Mouse (Mus musculus) liver, embryonic 12.5 days (tissue): ENCODE measurements around the gene Il22ra2. TPM values are rescaled to one million over a fixed set of nuclear protein-coding genes. Genes with fewer than 3 reads are reported as not detected.

Source experiments
- ATAC-seq: fragments of 200-750 bp; cut with Nextera tagmentation; 2 replicates; pipeline ENCODE4 v1.8.0; 2017; ENCODE audit warnings: moderate number of reproducible peaks, mild to moderate bottlenecking, moderate library complexity
- H3K27ac ChIP-seq: fragments of 300-500 bp; sonication (generic); 2 replicates; pipeline ENCODE4 v1.5.1; 2016; ENCODE audit warnings: mild to moderate bottlenecking
- H3K27me3 ChIP-seq: fragments of 300-500 bp; sonication (generic); replicated peaks from 2 replicates; pipeline ENCODE4 v1.6.1; 2016; ENCODE audit warnings: mild to moderate bottlenecking, moderate library complexity
- H3K36me3 ChIP-seq: fragments of 300-500 bp; sonication (generic); 2 replicates; pipeline ENCODE4 v1.6.1; 2016; ENCODE audit warnings: mild to moderate bottlenecking, moderate library complexity
- H3K4me1 ChIP-seq: fragments of 300-500 bp; sonication (generic); 2 replicates; pipeline ENCODE4 v1.6.1; 2016
- H3K4me2 ChIP-seq: fragments of 300-500 bp; sonication (generic); 2 replicates; pipeline ENCODE4 v1.6.1; 2016; ENCODE audit warnings: mild to moderate bottlenecking, moderate library complexity
- H3K4me3 ChIP-seq: fragments of 300-500 bp; sonication (generic); 2 replicates; pipeline ENCODE4 v1.5.1; 2016; ENCODE audit warnings: mild to moderate bottlenecking, moderate library complexity
- H3K9ac ChIP-seq: fragments of 300-500 bp; sonication (generic); 2 replicates; pipeline ENCODE4 v1.6.1; 2016; ENCODE audit warnings: mild to moderate bottlenecking, moderate library complexity
- H3K9me3 ChIP-seq: fragments of 300-500 bp; sonication (generic); replicated peaks from 2 replicates; pipeline ENCODE4 v1.6.1; 2016; ENCODE audit warnings: mild to moderate bottlenecking, moderate library complexity
- WGBS: fragments of 180-500 bp; shearing (Covaris S2); methylation state at CpG from one replicate; pipeline ENCODE4 v1.1.7; 2016; ENCODE audit not compliant: insufficient replicate concordance; 5-methylcytosine and 5-hydroxymethylcytosine counted together
- polyA plus RNA-seq: library from polyadenylated mRNA; unstranded; fragments of >200 nt; fragmentation: Nextera tagmentation; extraction: Ambion mirVana; gene quantifications from 2 replicates; pipeline ENCODE4 v1.2.1, GENCODE M21; 2016

Il22ra2 gene
- polyA plus RNA-seq, 1 experiment from 2014 or later: not detected

GRCm38 (mm10) chr10:19609125-19609524 lies 12.7 kb upstream of the Il22ra2 start:
- Histone ChIP-seq H3K4me2 (no peak overlapping the region), H3K4me3 (no peak overlapping the region), H3K9me3 (no peaks in the 10 kb centered on the region), H3K9ac (no peak overlapping the region), H3K27ac (no peak overlapping the region), H3K27me3 (no peaks in the 10 kb centered on the region), H3K36me3 (peaks cover 64% of the 10 kb centered on the region), H3K4me1 (peaks cover 11% of the 10 kb centered on the region; the same call in 1 of the 2 replicates)
- WGBS: 72% methylated on average over 14 of the region's 14 CpGs
- ATAC-seq: no peak

- H3K27me3 ChIP-seq: no peaks in the 10 kb centered on the region
- H3K27ac ChIP-seq: no peak overlapping the region
- no peaks in the 10 kb centered on the region for H3K9me3 ChIP-seq
- H3K4me1 ChIP-seq: peaks cover 14% of the 10 kb centered on the region; the same call in 1 of the 2 replicates
- H3K36me3 ChIP-seq: peaks cover 39% of the 10 kb centered on the region
- no peak for ATAC-seq
- no peak overlapping the region for H3K9ac ChIP-seq
- 41% methylated on average over 2 of the region's 2 CpGs for WGBS
- no peak overlapping the region for H3K4me2 ChIP-seq
- H3K4me3 ChIP-seq: no peak overlapping the region
These were observed 10.2 kb upstream of the Il22ra2 start for GRCm38 (mm10) chr10:19611616-19612015.

GRCm38 (mm10) chr10:19613111-19613753 lies 8.6 kb upstream of the Il22ra2 start:
- no peak overlapping the region for H3K4me3 ChIP-seq
- ATAC-seq: no peak
- peaks cover 14% of the 10 kb centered on the region; the same call in 1 of the 2 replicates for H3K4me1 ChIP-seq
- H3K27ac ChIP-seq: peak overlapping the region; percentile 26; the same call in 1 of the 2 replicates
- no peaks in the 10 kb centered on the region for H3K27me3 ChIP-seq
- WGBS: 21% methylated on average over 7 of the region's 7 CpGs
- no peak overlapping the region for H3K9ac ChIP-seq
- H3K9me3 ChIP-seq: no peaks in the 10 kb centered on the region
- H3K4me2 ChIP-seq: no peak overlapping the region
- H3K36me3 ChIP-seq: peaks cover 23% of the 10 kb centered on the region

- no peaks in the 10 kb centered on the region for H3K36me3 ChIP-seq
- ATAC-seq: no peak
- no peak overlapping the region for H3K4me2 ChIP-seq
- no peak overlapping the region for H3K27ac ChIP-seq
- no peaks in the 10 kb centered on the region for H3K4me1 ChIP-seq
- H3K27me3 ChIP-seq: no peaks in the 10 kb centered on the region
- 59% methylated on average over 5 of the region's 5 CpGs for WGBS
- no peak overlapping the region for H3K4me3 ChIP-seq
- no peaks in the 10 kb centered on the region for H3K9me3 ChIP-seq
- H3K9ac ChIP-seq: no peak overlapping the region
These were observed 2.1 kb upstream of the Il22ra2 start for GRCm38 (mm10) chr10:19619736-19620135.

- no peak for ATAC-seq
- 88% methylated on average over 1 of the region's 1 CpGs for WGBS
- Histone ChIP-seq H3K4me2 (no peak overlapping the region), H3K9me3 (no peaks in the 10 kb centered on the region), H3K27ac (no peak overlapping the region), H3K4me3 (no peak overlapping the region), H3K36me3 (no peaks in the 10 kb centered on the region), H3K9ac (no peak overlapping the region), H3K4me1 (no peaks in the 10 kb centered on the region), H3K27me3 (no peaks in the 10 kb centered on the region)
These were observed 2.8 kb downstream of the Il22ra2 start for GRCm38 (mm10) chr10:19624617-19625016.

GRCm38 (mm10) chr10:19627342-19627741 lies 5.5 kb downstream of the Il22ra2 start:
- no peaks in the 10 kb centered on the region for H3K36me3 ChIP-seq
- no peak for ATAC-seq
- no peaks in the 10 kb centered on the region for H3K27me3 ChIP-seq
- no peak overlapping the region for H3K27ac ChIP-seq
- H3K4me3 ChIP-seq: no peak overlapping the region
- no peak overlapping the region for H3K9ac ChIP-seq
- 84% methylated on average over 2 of the region's 2 CpGs for WGBS
- no peaks in the 10 kb centered on the region for H3K4me1 ChIP-seq
- H3K4me2 ChIP-seq: no peak overlapping the region
- no peaks in the 10 kb centered on the region for H3K9me3 ChIP-seq

- Histone ChIP-seq H3K9ac (no peak overlapping the region), H3K36me3 (no peaks in the 10 kb centered on the region), H3K4me2 (no peak overlapping the region), H3K9me3 (no peaks in the 10 kb centered on the region), H3K27me3 (no peaks in the 10 kb centered on the region), H3K27ac (no peak overlapping the region), H3K4me3 (no peak overlapping the region), H3K4me1 (no peaks in the 10 kb centered on the region)
- 69% methylated on average over 4 of the region's 4 CpGs for WGBS
- ATAC-seq: no peak
These were observed 6.0 kb downstream of the Il22ra2 start for GRCm38 (mm10) chr10:19627748-19628147.

- H3K4me1 ChIP-seq: no peaks in the 10 kb centered on the region
- H3K4me3 ChIP-seq: no peak overlapping the region
- H3K27me3 ChIP-seq: no peaks in the 10 kb centered on the region
- H3K9ac ChIP-seq: no peak overlapping the region
- H3K36me3 ChIP-seq: no peaks in the 10 kb centered on the region
- no peaks in the 10 kb centered on the region for H3K9me3 ChIP-seq
- no peak overlapping the region for H3K4me2 ChIP-seq
- no peak overlapping the region for H3K27ac ChIP-seq
- no peak for ATAC-seq
- WGBS: 73% methylated on average over 13 of the region's 13 CpGs
These were observed 9.9 kb downstream of the Il22ra2 start for GRCm38 (mm10) chr10:19631616-19632195.

GRCm38 (mm10) chr10:19638851-19639250 lies 17.1 kb downstream of the Il22ra2 start:
- Histone ChIP-seq H3K4me2 (no peak overlapping the region), H3K9me3 (no peaks in the 10 kb centered on the region), H3K36me3 (no peaks in the 10 kb centered on the region), H3K4me3 (no peak overlapping the region), H3K4me1 (no peaks in the 10 kb centered on the region), H3K27ac (no peak overlapping the region), H3K9ac (no peak overlapping the region), H3K27me3 (no peaks in the 10 kb centered on the region)
- WGBS: 71% methylated on average over 5 of the region's 5 CpGs
- ATAC-seq: no peak

GRCm38 (mm10) chr10:19639630-19640029 lies 17.8 kb downstream of the Il22ra2 start:
- ATAC-seq: no peak
- Histone ChIP-seq H3K36me3 (no peaks in the 10 kb centered on the region), H3K27ac (no peak overlapping the region), H3K4me1 (no peaks in the 10 kb centered on the region), H3K4me2 (no peak overlapping the region), H3K27me3 (no peaks in the 10 kb centered on the region), H3K9me3 (no peaks in the 10 kb centered on the region), H3K4me3 (no peak overlapping the region), H3K9ac (no peak overlapping the region)
- WGBS: 83% methylated on average over 1 of the region's 1 CpGs

- no peak overlapping the region for H3K9ac ChIP-seq
- H3K36me3 ChIP-seq: no peaks in the 10 kb centered on the region
- ATAC-seq: no peak
- H3K4me3 ChIP-seq: no peak overlapping the region
- no peak overlapping the region for H3K27ac ChIP-seq
- H3K27me3 ChIP-seq: no peaks in the 10 kb centered on the region
- no peaks in the 10 kb centered on the region for H3K9me3 ChIP-seq
- WGBS: 63% methylated on average over 2 of the region's 2 CpGs
- no peak overlapping the region for H3K4me2 ChIP-seq
- no peaks in the 10 kb centered on the region for H3K4me1 ChIP-seq
These were observed 23.3 kb downstream of the Il22ra2 start for GRCm38 (mm10) chr10:19645119-19645518.

GRCm38 (mm10) chr10:19657426-19657825 lies 35.6 kb downstream of the Il22ra2 start:
- no peak overlapping the region for H3K4me2 ChIP-seq
- no peak overlapping the region for H3K9ac ChIP-seq
- no peaks in the 10 kb centered on the region for H3K36me3 ChIP-seq
- H3K27me3 ChIP-seq: no peaks in the 10 kb centered on the region
- no peak for ATAC-seq
- no peaks in the 10 kb centered on the region for H3K4me1 ChIP-seq
- WGBS: 77% methylated on average over 9 of the region's 9 CpGs
- no peaks in the 10 kb centered on the region for H3K9me3 ChIP-seq
- H3K27ac ChIP-seq: no peak overlapping the region
- no peak overlapping the region for H3K4me3 ChIP-seq
